10 mouse cellular contexts compared by ENCODE assay signal in the genomic region with DNA sequence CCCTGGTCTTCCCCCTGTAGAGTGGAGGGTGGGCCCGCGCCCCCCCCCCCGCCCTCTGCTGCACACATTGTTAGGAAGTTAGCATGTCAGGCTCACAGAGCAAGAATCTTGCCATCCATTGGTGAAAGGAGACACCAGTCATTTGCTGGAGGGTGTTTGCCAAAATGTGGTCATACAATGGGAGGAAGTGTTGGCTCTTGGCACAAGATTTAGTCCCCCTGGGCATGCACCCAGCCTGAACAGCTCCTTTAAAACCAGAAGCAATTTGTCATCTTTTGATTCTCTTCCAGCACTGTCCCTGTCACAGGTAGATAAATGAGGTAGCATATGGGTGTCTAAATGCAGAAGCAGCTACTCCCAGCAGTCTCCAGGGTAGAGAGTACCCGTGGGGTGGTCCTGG.
DNase-seq lines count a peak whose midpoint lies in the region; ATAC-seq lines count a peak whose summit lies in the region.
"Had no signal": no experiment of that assay in that cellular context is flagged by ENCODE, and none has a peak within 500 bp of the region (broad histone marks: within the 10 kb centered on the region; RNA-seq: fewer than 3 reads in every experiment).

No protein-coding gene starts in this region.

- 0 out of 2 replicates have a peak overlapping the region, but pooled peaks have one; percentile 8 for H3K27ac ChIP-seq in embryonic facial prominence, embryonic 13.5 days
- no peak overlapping the region for H3K27ac ChIP-seq in embryonic facial prominence, embryonic 10.5 days (replicated peaks)
- no peak overlapping the region for H3K27ac ChIP-seq in hindbrain, embryonic 16.5 days (ENCODE audit: low read depth, low read length)
- H3K27ac ChIP-seq in neural tube, embryonic 13.5 days (replicated peaks), result no peak overlapping the region
- no peak overlapping the region for H3K27ac ChIP-seq in midbrain, embryonic 15.5 days
- H3K27ac ChIP-seq: macrophage had no signal

- DNase-seq in embryonic facial prominence, embryonic 10.5 days (ENCODE audit: low spot score), result no peak
- peak; percentile 36 for DNase-seq in ovary, postnatal 14 days (ENCODE audit: low spot score)
- DNase-seq in ovary, postnatal 36 days (ENCODE audit: low spot score), result no peak
- DNase-seq in spleen, postnatal 14 days (ENCODE audit: low spot score in 2 of 2), result no peak

- H3K27me3 ChIP-seq in embryonic facial prominence, embryonic 13.5 days, result no peaks in the 10 kb centered on the region
- no peaks in the 10 kb centered on the region for H3K27me3 ChIP-seq in embryonic facial prominence, embryonic 10.5 days (replicated peaks; ENCODE audit: low read depth, poor library complexity, severe bottlenecking)
- no peaks in the 10 kb centered on the region for H3K27me3 ChIP-seq in hindbrain, embryonic 16.5 days (replicated peaks; ENCODE audit: control insufficient read depth, insufficient read depth, low read length)
- H3K27me3 ChIP-seq in neural tube, embryonic 13.5 days, result no peaks in the 10 kb centered on the region
- H3K27me3 ChIP-seq in midbrain, embryonic 15.5 days (replicated peaks), result no peaks in the 10 kb centered on the region
- H3K27me3 ChIP-seq: CH12.LX had no signal

- H3K4me2 ChIP-seq in embryonic facial prominence, embryonic 13.5 days, result no peak overlapping the region
- no peak overlapping the region for H3K4me2 ChIP-seq in hindbrain, embryonic 16.5 days (ENCODE audit: low read length)
- H3K4me2 ChIP-seq in neural tube, embryonic 13.5 days, result no peak overlapping the region
- H3K4me2 ChIP-seq in midbrain, embryonic 15.5 days, result no peak overlapping the region

- 66% methylated on average over 4 of the region's 4 CpGs for WGBS in embryonic facial prominence, embryonic 13.5 days
- WGBS in embryonic facial prominence, embryonic 10.5 days, result 80% methylated on average over 4 of the region's 4 CpGs
- 58% methylated on average over 4 of the region's 4 CpGs for WGBS in hindbrain, embryonic 16.5 days
- WGBS in neural tube, embryonic 13.5 days, result 64% methylated on average over 4 of the region's 4 CpGs
- WGBS in midbrain, embryonic 15.5 days, result 79% methylated on average over 4 of the region's 4 CpGs

- H3K36me3 ChIP-seq in embryonic facial prominence, embryonic 13.5 days, result peaks cover 8% of the 10 kb centered on the region
- H3K36me3 ChIP-seq in embryonic facial prominence, embryonic 10.5 days (replicated peaks), result peaks cover 14% of the 10 kb centered on the region
- H3K36me3 ChIP-seq in hindbrain, embryonic 16.5 days (ENCODE audit: control insufficient read depth, insufficient read depth, low read length), result no peaks in the 10 kb centered on the region
- H3K36me3 ChIP-seq in neural tube, embryonic 13.5 days, result peaks cover 7% of the 10 kb centered on the region
- H3K36me3 ChIP-seq in midbrain, embryonic 15.5 days (replicated peaks), result no peaks in the 10 kb centered on the region

- H3K4me1 ChIP-seq in embryonic facial prominence, embryonic 13.5 days, result peaks cover 46% of the 10 kb centered on the region
- peaks cover 36% of the 10 kb centered on the region for H3K4me1 ChIP-seq in embryonic facial prominence, embryonic 10.5 days
- H3K4me1 ChIP-seq in hindbrain, embryonic 16.5 days (ENCODE audit: control insufficient read depth, insufficient read depth, low read depth, low read length), result peaks cover 34% of the 10 kb centered on the region
- H3K4me1 ChIP-seq in neural tube, embryonic 13.5 days (replicated peaks), result peaks cover 79% of the 10 kb centered on the region
- H3K4me1 ChIP-seq in midbrain, embryonic 15.5 days, result peaks cover 43% of the 10 kb centered on the region

- no peak overlapping the region for H3K9ac ChIP-seq in embryonic facial prominence, embryonic 13.5 days
- H3K9ac ChIP-seq in hindbrain, embryonic 16.5 days (ENCODE audit: low read depth, low read length), result no peak overlapping the region
- H3K9ac ChIP-seq in neural tube, embryonic 13.5 days, result no peak overlapping the region
- H3K9ac ChIP-seq in midbrain, embryonic 15.5 days, result no peak overlapping the region

- peaks cover 3% of the 10 kb centered on the region; the same call in 1 of the 2 replicates for H3K9me3 ChIP-seq in embryonic facial prominence, embryonic 13.5 days
- no peaks in the 10 kb centered on the region for H3K9me3 ChIP-seq in embryonic facial prominence, embryonic 10.5 days
- no peaks in the 10 kb centered on the region for H3K9me3 ChIP-seq in hindbrain, embryonic 16.5 days (ENCODE audit: control insufficient read depth, low read length)
- H3K9me3 ChIP-seq in neural tube, embryonic 13.5 days, result peaks cover 2% of the 10 kb centered on the region; the same call in 1 of the 2 replicates
- peaks cover 1% of the 10 kb centered on the region; the same call in 1 of the 2 replicates for H3K9me3 ChIP-seq in midbrain, embryonic 15.5 days

- no peak for ATAC-seq in embryonic facial prominence, embryonic 13.5 days (ENCODE audit: insufficient number of reproducible peaks, insufficient read depth, low FRiP score, low TSS enrichment, low read depth)
- ATAC-seq in hindbrain, embryonic 16.5 days, result peak; percentile 40
- peak; percentile 9; the same call in 1 of the 2 replicates for ATAC-seq in neural tube, embryonic 13.5 days (ENCODE audit: low read depth)
- no peak for ATAC-seq in midbrain, embryonic 15.5 days (replicated peaks)

- H3K4me3 ChIP-seq in embryonic facial prominence, embryonic 13.5 days, result no peak overlapping the region
- H3K4me3 ChIP-seq in embryonic facial prominence, embryonic 10.5 days, result no peak overlapping the region
- H3K4me3 ChIP-seq in hindbrain, embryonic 16.5 days (ENCODE audit: low read length), result no peak overlapping the region
- H3K4me3 ChIP-seq in neural tube, embryonic 13.5 days, result no peak overlapping the region
- H3K4me3 ChIP-seq in midbrain, embryonic 15.5 days, result no peak overlapping the region

Comparison
In these comparisons a context has a peak if more than half of its experiments do, and no peak if none do; other contexts are left out.
1. ATAC-seq: peak in hindbrain, embryonic 16.5 days (single experiment) and neural tube, embryonic 13.5 days (single experiment); none in embryonic facial prominence, embryonic 13.5 days (single experiment) and midbrain, embryonic 15.5 days (single experiment).